Mouse (Mus musculus) heart, adult 2 months (tissue): ENCODE measurements at regions not wholly inside any gene's neighbourhood (a gene's known extent, or its start where the extent isn't known, plus 50 kb on each side); places are given as distances from the start of the nearest gene placed in this dataset.

Experiments used
- DNase-seq, 2 experiments: peaks; one replicate each; pipeline ENCODE4 v3.0.0; 2021
- H3K27ac ChIP-seq: fragments of 200-600 bp; 2 replicates; pipeline ENCODE4 v1.8.1; 2022
- H3K27me3 ChIP-seq: fragments of 200-500 bp; 2 replicates; pipeline ENCODE4 v1.6.1; 2012; ENCODE audit warnings: mild to moderate bottlenecking, low read length, inconsistent platforms, mixed read lengths; ENCODE audit not compliant: control insufficient read depth, insufficient read depth
- H3K36me3 ChIP-seq: fragments of 200-500 bp; 2 replicates; pipeline ENCODE4 v1.6.1; 2012; ENCODE audit warnings: low read length, inconsistent platforms; ENCODE audit not compliant: control insufficient read depth, insufficient read depth
- H3K4me1 ChIP-seq: fragments of 200-500 bp; 2 replicates; pipeline ENCODE4 v1.6.1; 2011; ENCODE audit warnings: low read length; ENCODE audit not compliant: control insufficient read depth, insufficient read depth
- H3K4me3 ChIP-seq: fragments of 200-600 bp; 2 replicates; pipeline ENCODE4 v1.8.1; 2022
- H3K79me2 ChIP-seq: fragments of 200-500 bp; replicated peaks from 2 replicates; pipeline ENCODE4 v1.6.1; 2012; ENCODE audit warnings: mild to moderate bottlenecking, inconsistent platforms, low read length, moderate library complexity, mixed read lengths; ENCODE audit not compliant: control insufficient read depth, insufficient read depth
- H3K9ac ChIP-seq: fragments of 200-500 bp; 2 replicates; pipeline ENCODE4 v1.6.1; 2012; ENCODE audit warnings: low read depth, mild to moderate bottlenecking, control low read depth, inconsistent platforms, low read length, mixed read lengths
- CTCF ChIP-seq: fragments of 200-600 bp; IDR thresholded peaks from 2 replicates; pipeline ENCODE4 v1.8.1; 2022; ENCODE audit warnings: antibody characterized with exemption, mild to moderate bottlenecking, moderate library complexity
- EP300 ChIP-seq: fragments of 200-500 bp; IDR thresholded peaks from 2 replicates; pipeline ENCODE4 v1.6.1; 2011; ENCODE audit warnings: low read depth, low read length, control low read depth; ENCODE audit not compliant: insufficient read depth
- POLR2A ChIP-seq: fragments of 200-500 bp; IDR thresholded peaks from 2 replicates; pipeline ENCODE4 v1.6.1; 2011; ENCODE audit warnings: mild to moderate bottlenecking, low read depth, low read length, control low read depth; ENCODE audit not compliant: insufficient read depth
- WGBS: fragments of 180-500 bp; shearing (Covaris S2); methylation state at CpG from one replicate; pipeline ENCODE4 v1.1.7; 2018; 5-methylcytosine and 5-hydroxymethylcytosine counted together
- intact Hi-C: fragments of 180-260 bp; cut with DNase I; formaldehyde crosslinking; loops from one replicate; pipeline ENCODE4 v1.15.1; 2025

DNA sequence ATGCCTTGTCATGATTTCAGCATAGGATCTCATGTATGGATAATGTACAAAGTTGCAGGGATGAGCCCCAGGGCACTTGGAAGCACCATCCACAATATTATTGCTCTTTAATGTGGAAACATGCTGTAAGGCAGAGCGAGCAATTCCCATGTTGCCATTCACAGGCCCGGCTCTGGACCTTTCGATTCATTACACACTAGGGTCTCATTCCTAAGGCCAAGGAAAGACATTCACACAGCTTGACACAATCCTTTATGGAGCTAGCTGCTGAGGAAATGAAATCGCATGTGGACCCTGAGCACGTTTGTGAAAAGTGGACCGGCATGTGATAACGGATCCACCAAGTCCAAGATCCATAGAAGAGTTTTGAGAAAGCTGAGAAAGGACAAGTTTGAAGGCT lies 105.2 kb downstream of the Elovl4 start:
- intact Hi-C loops = no loop called here
- whole genome bisulfite sequencing = 86% methylated on average over 7 of the region's 7 CpGs
- no peaks in the 10 kb centered on the region for H3K4me1 ChIP-seq
- no peaks in the 10 kb centered on the region for H3K27me3 ChIP-seq
- no peak for DNase-seq
- H3K4me3 ChIP-seq = no peak overlapping the region
- H3K36me3 ChIP-seq = no peaks in the 10 kb centered on the region
- H3K9ac ChIP-seq = no peak overlapping the region
- TF ChIP-seq CTCF (no peak), EP300 (no peak), POLR2A (no peak)
- no peak overlapping the region for H3K27ac ChIP-seq
- H3K79me2 ChIP-seq = no peaks in the 10 kb centered on the region

DNA sequence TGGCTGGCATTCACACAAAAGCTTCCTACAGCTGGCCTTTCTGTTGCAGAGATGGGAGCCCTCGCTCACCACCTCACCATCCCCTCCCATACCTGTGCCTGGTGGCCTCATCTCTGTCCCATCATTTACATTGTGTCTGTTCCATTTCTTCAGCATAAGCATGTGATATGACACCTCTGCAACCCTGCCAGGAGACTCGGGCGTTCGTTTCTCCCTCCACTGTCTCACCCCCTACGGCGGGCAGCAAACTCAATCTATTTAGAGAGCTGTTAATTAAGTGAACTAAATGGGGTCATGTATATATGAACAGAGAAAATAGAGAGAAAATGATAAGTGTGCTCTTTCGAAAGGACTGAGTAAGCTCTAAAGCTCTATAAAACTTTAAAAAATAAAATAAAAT lies 106.0 kb downstream of the Elovl4 start:
- Histone ChIP-seq H3K36me3 (no peaks in the 10 kb centered on the region), H3K4me1 (no peaks in the 10 kb centered on the region), H3K9ac (no peak overlapping the region), H3K79me2 (no peaks in the 10 kb centered on the region), H3K4me3 (no peak overlapping the region), H3K27me3 (no peaks in the 10 kb centered on the region), H3K27ac (no peak overlapping the region)
- WGBS = 88% methylated on average over 7 of the region's 7 CpGs
- no peak for TF ChIP-seq POLR2A
- no peak for TF ChIP-seq CTCF
- TF ChIP-seq EP300 = no peak
- intact Hi-C loops = no loop called here
- no peak for DNase-seq

DNA sequence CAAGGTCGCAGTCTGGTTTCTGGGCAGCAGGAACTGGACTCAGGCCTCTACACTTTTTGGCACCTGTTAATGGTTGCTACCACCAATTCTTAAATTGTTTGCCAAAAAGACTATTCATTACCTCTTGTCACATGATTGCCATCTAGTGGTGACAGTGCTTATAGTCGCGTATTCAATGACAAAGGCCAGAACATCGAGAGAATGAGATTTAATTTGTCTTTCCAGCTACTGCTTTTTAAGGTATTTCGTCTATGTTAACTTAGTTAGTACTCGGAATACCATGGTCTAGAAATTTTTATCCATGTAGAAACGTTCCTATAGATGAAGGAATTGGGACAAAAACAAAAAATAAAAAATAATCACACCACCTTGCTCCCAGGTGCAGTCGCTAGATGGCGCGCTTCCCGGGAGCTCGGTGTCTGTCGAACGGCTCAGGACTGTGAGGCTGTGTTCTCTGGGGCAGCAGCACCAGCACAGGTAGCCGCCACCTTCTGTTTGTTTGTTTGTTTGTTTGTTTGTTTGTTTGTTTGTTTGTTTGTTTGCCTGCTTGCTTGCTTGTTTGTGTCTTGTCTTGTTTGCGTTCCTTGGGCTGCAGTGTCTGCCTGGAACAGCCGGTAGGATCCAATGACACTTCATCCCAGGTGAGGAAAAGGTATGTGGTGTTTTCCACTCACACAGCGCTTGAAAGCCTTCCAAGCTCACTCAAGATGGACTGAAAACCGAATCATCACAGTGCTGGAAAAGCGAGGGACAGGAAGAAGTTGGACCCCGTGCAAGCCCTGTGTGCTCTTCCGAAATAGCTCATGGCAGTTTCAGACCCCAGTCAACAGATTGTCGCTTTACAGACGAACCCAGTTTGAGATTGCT lies 114.5 kb downstream of the Elovl4 start:
- intact Hi-C loops = loop anchor here (2.0 to 5.0 kb wide), 3 partner anchors 37 to 204 kb away; no protein-coding TSS in a partner anchor
- H3K79me2 ChIP-seq = no peaks in the 10 kb centered on the region
- H3K4me1 ChIP-seq = peaks cover 9% of the 10 kb centered on the region
- TF ChIP-seq EP300 = no peak
- no peak for TF ChIP-seq POLR2A
- TF ChIP-seq CTCF = peak; percentile 87
- no peaks in the 10 kb centered on the region for H3K36me3 ChIP-seq
- H3K9ac ChIP-seq = no peak overlapping the region
- H3K4me3 ChIP-seq = peak overlapping the region; percentile 42
- 19% methylated on average over 24 of the region's 24 CpGs for WGBS
- H3K27ac ChIP-seq = no peak overlapping the region
- no peaks in the 10 kb centered on the region for H3K27me3 ChIP-seq
- DNase-seq = peak; percentile 32 to 63
